Mouse (Mus musculus): ENCODE data around the gene Atp8a2.

- TF ChIP-seq MAFK (IDR thresholded peaks at IDR 0.05; ENCODE audit: insufficient read depth, low read depth, low read length) (no peak), ZC3H11A (IDR thresholded peaks at IDR 0.05; ENCODE audit: borderline replicate concordance, low read depth, low read length) (no peak), CHD2 (IDR thresholded peaks at IDR 0.05; ENCODE audit: low read depth, low read length) (no peak), HCFC1 (IDR thresholded peaks at IDR 0.05; ENCODE audit: borderline replicate concordance, insufficient read depth, low read length) (no peak)
Observed at GRCm38 (mm10) chr14:59829580-59829979, 367.4 kb downstream of the Atp8a2 start.
